Mouse (Mus musculus) ES-Bruce4 (cell line): ENCODE data around the gene Mak.

Source experiments
- CTCF ChIP-seq: IDR thresholded peaks from one replicate; pipeline ENCODE4 v1.8.1; 2011; ENCODE audit warnings: low read depth, low read length
- EP300 ChIP-seq: IDR thresholded peaks from 2 replicates; pipeline ENCODE4 v1.6.1; 2011; ENCODE audit warnings: low read depth, low read length; ENCODE audit not compliant: insufficient read depth

DNA sequence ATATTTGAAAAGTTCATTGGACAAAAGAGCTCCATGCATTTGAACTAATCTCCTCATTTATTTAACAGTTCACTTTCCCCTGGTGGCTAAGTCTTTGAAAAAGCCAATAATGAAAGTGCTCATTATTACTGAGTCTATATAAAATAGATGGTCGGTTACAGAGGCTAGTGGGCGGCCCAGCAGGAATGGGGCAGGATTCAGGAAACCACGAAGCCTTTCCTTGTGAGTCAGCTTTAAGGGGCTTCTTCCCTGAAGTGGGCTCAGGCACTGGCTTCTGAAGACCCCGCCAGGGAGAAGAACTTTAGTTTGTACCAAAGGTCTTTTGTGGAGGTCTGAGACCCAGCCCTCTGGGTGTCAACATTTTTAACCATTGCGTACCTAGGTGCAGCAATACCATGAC lies 27.5 kb downstream of the Mak start:
- TF ChIP-seq EP300: no peak
- TF ChIP-seq CTCF: no peak
